Mouse (Mus musculus) forebrain, embryonic 13.5 days (tissue): Measurements from ENCODE around the gene Tdo2. TPM values are rescaled to one million over a fixed set of nuclear protein-coding genes. Genes with fewer than 3 reads are reported as not detected.
A peak's percentile ranks its signal among the peaks of the same experiment; 100 is the strongest.

Experiments
- ATAC-seq: fragments of 200-750 bp; cut with Nextera tagmentation; 2 replicates; pipeline ENCODE4 v1.8.0; 2017
- H3K27ac ChIP-seq: fragments of 300-500 bp; sonication (generic); 2 replicates; pipeline ENCODE4 v1.5.1; 2015; ENCODE audit warnings: inconsistent platforms, mild to moderate bottlenecking, moderate library complexity
- H3K27me3 ChIP-seq: fragments of 300-500 bp; sonication (generic); 2 replicates; pipeline ENCODE4 v1.6.1; 2015; ENCODE audit warnings: mild to moderate bottlenecking, inconsistent platforms
- H3K36me3 ChIP-seq: fragments of 300-500 bp; sonication (generic); 2 replicates; pipeline ENCODE4 v1.6.1; 2015; ENCODE audit warnings: mild to moderate bottlenecking, inconsistent platforms; ENCODE audit not compliant: poor library complexity, severe bottlenecking
- H3K4me1 ChIP-seq: fragments of 300-500 bp; sonication (generic); 2 replicates; pipeline ENCODE4 v1.6.1; 2015; ENCODE audit warnings: inconsistent platforms
- H3K4me2 ChIP-seq: fragments of 300-500 bp; sonication (generic); 2 replicates; pipeline ENCODE4 v1.6.1; 2015; ENCODE audit warnings: inconsistent platforms, mild to moderate bottlenecking, moderate library complexity
- H3K4me3 ChIP-seq: fragments of 300-500 bp; sonication (generic); 2 replicates; pipeline ENCODE4 v1.5.1; 2015; ENCODE audit warnings: mild to moderate bottlenecking, inconsistent platforms
- H3K9ac ChIP-seq: fragments of 300-500 bp; sonication (generic); 2 replicates; pipeline ENCODE4 v1.6.1; 2015; ENCODE audit warnings: mild to moderate bottlenecking, inconsistent platforms
- H3K9me3 ChIP-seq: fragments of 300-500 bp; sonication (generic); replicated peaks from 2 replicates; pipeline ENCODE4 v1.6.1; 2016; ENCODE audit warnings: inconsistent platforms
- WGBS: fragments of 180-500 bp; shearing (Covaris S2); methylation state at CpG from one replicate; pipeline ENCODE4 v1.1.7; 2015; 5-methylcytosine and 5-hydroxymethylcytosine counted together
- polyA plus RNA-seq: library from polyadenylated mRNA; unstranded; fragments of >200 nt; fragmentation: Nextera tagmentation; extraction: Ambion mirVana; gene quantifications from 2 replicates; pipeline ENCODE4 v1.2.1, GENCODE M21; 2015

Tdo2 gene
- polyA plus RNA-seq, 1 experiment from 2014 or later = 0.77 TPM

DNA sequence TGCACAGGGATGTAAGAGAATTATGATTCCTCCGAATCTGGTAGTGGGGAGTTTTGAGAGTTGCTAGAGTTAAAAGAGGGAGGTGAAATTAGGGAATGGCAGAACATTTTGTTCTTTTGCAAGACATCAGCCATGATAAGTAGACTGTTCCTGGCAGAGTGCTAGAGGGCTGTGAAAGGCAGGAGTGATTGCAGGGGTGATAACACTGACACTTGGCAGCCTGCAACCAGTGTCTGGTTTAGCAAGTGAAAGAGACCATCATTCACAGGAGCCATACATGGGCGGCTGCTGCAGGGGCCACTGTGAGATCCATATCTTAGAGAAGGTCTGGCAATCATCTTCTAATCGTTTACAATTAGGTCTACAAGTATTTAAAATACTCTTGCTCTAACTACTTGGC is 37.1 kb downstream of the Tdo2 start:
- H3K9me3 ChIP-seq = no peaks in the 10 kb centered on the region

DNA sequence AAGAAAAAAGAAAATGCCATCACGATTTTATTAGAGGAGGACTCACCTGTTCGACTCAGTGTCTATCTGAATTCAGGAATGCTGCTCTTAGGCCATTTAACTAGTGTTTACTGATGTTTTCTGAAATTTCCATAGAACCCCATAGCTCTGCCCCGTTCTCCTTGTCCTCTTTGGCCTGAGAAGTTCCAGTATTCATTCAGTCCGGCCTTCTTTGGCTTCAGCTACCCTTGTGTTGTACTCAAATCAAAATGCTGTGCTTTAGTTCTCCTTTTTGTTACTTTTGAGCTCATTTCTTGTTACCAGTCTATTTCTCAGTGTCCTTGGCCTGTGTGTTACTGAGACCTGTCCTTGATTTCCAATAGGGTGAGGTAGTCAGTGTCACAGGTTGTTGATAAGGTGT is 42.7 kb downstream of the Tdo2 start:
- Histone ChIP-seq H3K4me1 (peaks cover 11% of the 10 kb centered on the region; the same call in 1 of the 2 replicates), H3K4me2 (no peak overlapping the region), H3K27ac (no peak overlapping the region), H3K9ac (no peak overlapping the region), H3K27me3 (no peaks in the 10 kb centered on the region), H3K4me3 (no peak overlapping the region), H3K36me3 (no peaks in the 10 kb centered on the region), H3K9me3 (no peaks in the 10 kb centered on the region)
- ATAC-seq = no peak
- 84% methylated on average over 4 of the region's 4 CpGs for WGBS

More for the DNA sequence above, 37.1 kb downstream of the Tdo2 start:
- WGBS = 84% methylated on average over 3 of the region's 3 CpGs
- Histone ChIP-seq H3K36me3 (no peaks in the 10 kb centered on the region), H3K27me3 (no peaks in the 10 kb centered on the region), H3K4me1 (no peaks in the 10 kb centered on the region), H3K4me3 (no peak overlapping the region), H3K27ac (no peak overlapping the region), H3K4me2 (no peak overlapping the region), H3K9ac (no peak overlapping the region)
- no peak for ATAC-seq

DNA sequence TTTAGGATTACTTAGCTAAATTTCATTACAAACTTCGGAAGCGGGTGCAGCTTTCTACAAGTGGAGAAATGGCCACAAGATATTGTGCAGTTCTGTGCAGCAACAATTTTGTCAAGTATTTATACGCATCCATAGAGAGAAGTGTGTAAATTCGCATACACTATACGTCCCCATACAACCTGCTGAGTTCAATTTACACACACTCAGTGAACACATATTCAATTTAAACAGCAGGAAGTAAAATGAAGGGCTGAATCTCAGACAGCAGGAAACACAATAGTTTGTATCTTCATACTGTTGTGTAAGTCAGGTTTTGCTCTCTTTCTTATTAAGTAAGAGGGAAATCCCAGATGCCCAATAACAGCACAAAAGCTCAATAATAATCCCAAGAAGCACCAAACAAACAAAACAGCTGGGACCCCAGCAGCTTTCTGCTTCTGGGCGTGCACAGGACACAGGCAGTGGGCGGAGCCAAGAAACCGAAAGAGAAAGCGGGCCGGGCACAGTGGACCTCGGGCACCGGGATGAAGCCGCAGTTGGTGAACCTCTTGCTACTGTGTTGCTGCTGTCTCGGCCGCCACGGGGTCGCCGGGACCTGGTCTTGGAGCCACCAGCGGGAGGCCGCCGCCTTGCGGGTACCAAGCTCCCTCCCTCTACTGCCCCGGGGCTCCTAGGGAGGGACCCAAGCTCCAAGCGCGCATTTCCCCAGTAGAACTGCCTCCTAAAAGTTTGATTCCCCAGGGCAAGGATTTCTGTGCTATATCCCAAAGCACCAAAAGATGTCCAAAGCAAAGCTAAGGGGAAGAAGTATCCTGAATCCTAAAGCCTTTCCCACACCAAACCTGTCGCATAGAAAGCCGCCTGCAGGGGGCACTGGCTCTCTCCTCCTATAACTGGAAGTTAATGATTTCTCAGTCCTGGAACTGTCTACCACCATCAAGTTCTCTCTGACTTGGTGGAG is 43.6 kb downstream of the Tdo2 start, which contains the start of gene Ctso:
Ctso (plus strand) TSS at position 461 of the 961 bp plus-strand sequence.
- 8% methylated on average over 27 of the region's 27 CpGs for WGBS
- Histone ChIP-seq H3K36me3 (no peaks in the 10 kb centered on the region), H3K4me2 (peak within 1 kb of the TSS; percentile 58), H3K4me3 (peak within 1 kb of the TSS; percentile 73), H3K27me3 (no peaks in the 10 kb centered on the region), H3K9ac (peak within 1 kb of the TSS; percentile 80), H3K4me1 (peaks cover 11% of the 10 kb centered on the region; the same call in 1 of the 2 replicates), H3K9me3 (no peaks in the 10 kb centered on the region), H3K27ac (peak within 1 kb of the TSS; percentile 73)
- ATAC-seq = peak; percentile 93

DNA sequence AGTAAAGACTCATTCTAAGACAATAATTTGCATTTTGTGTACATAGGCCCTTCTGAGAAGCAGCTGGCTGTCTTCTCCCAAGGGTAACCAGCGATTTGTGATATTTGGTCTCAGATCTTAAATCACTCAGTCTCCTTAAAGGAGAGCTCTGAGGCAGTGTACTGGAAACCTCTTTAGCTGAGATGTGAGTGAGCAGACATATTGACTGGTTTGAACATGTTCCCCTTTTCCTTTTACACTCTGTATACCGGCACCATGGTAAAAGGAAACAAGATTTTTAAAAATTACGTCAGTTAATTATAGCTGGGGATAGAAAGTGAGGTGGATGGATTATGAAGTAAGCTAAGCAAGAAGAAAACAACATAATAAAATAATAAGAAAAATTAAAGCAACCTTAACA is 44.3 kb downstream of the Tdo2 start:
- H3K9ac ChIP-seq = no peak overlapping the region
- H3K4me3 ChIP-seq = no peak overlapping the region
- no peaks in the 10 kb centered on the region for H3K27me3 ChIP-seq
- no peak overlapping the region for H3K27ac ChIP-seq
- no peaks in the 10 kb centered on the region for H3K9me3 ChIP-seq
- peaks cover 18% of the 10 kb centered on the region for H3K4me1 ChIP-seq
- no peak overlapping the region for H3K4me2 ChIP-seq
- WGBS = 59% methylated on average over 3 of the region's 3 CpGs
- no peaks in the 10 kb centered on the region for H3K36me3 ChIP-seq
- ATAC-seq = 0 out of 2 replicates have a peak, but pooled peaks have one; percentile 4

DNA sequence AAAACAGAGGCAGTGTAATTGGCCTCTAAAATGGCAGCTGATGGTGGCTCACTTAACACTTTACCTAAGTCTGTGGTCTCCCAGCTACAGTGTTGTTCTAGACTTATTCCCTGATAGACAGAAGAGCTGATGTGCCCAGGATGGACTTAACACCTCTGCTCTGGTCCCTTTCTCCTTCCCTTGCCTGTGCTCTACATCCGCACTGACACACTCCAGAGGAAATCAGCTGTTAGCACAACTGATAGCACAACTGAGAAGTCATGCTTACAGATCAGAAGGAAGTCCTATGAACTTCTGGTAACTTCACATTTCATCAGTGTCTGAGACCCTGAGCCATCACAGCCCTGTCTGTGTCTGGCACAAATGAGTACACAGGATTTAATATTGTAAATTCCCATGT is 46.9 kb downstream of the Tdo2 start:
- Histone ChIP-seq H3K4me1 (peaks cover 19% of the 10 kb centered on the region), H3K9me3 (no peaks in the 10 kb centered on the region), H3K36me3 (no peaks in the 10 kb centered on the region), H3K9ac (no peak overlapping the region), H3K27me3 (no peaks in the 10 kb centered on the region), H3K4me2 (no peak overlapping the region), H3K4me3 (no peak overlapping the region), H3K27ac (no peak overlapping the region)
- WGBS = 90% methylated on average over 1 of the region's 1 CpGs
- no peak for ATAC-seq

DNA sequence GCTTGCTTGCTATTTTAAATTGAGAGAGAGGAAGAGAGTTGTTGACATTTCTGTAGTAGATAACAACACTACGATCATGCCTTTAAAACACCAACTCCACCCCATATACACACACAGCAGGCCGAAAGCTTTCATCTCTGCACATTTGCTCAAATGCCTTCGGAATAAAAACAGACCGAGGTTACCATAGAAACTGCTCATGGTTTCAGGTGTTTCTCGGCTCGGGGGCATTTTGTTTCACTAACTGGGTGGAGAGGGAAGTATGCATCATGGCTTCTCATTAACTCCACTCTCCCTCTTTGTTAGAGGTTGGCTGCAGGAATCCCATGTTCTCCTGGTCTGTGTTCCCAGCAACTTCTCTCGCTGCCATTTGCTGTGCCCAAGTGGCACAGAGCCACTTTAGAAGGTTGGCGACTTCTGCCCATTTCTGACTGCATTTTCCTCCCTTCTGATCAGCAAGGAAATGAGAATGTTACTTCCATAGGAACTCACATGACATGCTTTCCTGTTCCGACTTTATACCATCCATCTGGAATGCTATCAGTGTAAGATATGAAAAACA is 49.2 kb downstream of the Tdo2 start:
- no peak overlapping the region for H3K9ac ChIP-seq
- H3K27ac ChIP-seq = no peak overlapping the region
- H3K4me1 ChIP-seq = peaks cover 21% of the 10 kb centered on the region
- no peak for ATAC-seq
- no peak overlapping the region for H3K4me2 ChIP-seq
- no peaks in the 10 kb centered on the region for H3K9me3 ChIP-seq
- 49% methylated on average over 9 of the region's 9 CpGs for WGBS
- H3K27me3 ChIP-seq = no peaks in the 10 kb centered on the region
- H3K4me3 ChIP-seq = no peak overlapping the region
- H3K36me3 ChIP-seq = no peaks in the 10 kb centered on the region

DNA sequence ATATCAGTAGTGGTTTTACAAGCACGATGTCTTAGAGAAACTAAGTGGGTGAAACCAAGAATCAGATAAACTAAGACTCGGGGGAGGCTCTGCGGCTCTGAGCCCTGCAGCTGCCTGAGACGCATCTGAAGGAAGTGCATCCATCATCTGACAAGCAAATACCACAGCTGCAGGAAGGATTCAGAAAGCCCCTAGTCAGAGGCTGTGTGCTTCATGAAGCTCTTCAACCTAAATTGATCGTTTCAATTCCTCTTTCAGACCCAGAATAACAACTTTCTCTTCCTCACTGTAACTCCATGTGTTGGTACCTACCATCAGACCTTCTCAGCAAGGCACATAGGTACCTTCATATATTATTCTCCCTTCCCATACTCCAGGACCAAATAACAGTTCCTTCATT is 50.1 kb downstream of the Tdo2 start:
- Histone ChIP-seq H3K27ac (no peak overlapping the region), H3K9me3 (no peaks in the 10 kb centered on the region), H3K27me3 (no peaks in the 10 kb centered on the region), H3K4me1 (peaks cover 18% of the 10 kb centered on the region), H3K9ac (no peak overlapping the region), H3K36me3 (no peaks in the 10 kb centered on the region), H3K4me3 (no peak overlapping the region), H3K4me2 (no peak overlapping the region)
- ATAC-seq = no peak
- 79% methylated on average over 5 of the region's 5 CpGs for WGBS

DNA sequence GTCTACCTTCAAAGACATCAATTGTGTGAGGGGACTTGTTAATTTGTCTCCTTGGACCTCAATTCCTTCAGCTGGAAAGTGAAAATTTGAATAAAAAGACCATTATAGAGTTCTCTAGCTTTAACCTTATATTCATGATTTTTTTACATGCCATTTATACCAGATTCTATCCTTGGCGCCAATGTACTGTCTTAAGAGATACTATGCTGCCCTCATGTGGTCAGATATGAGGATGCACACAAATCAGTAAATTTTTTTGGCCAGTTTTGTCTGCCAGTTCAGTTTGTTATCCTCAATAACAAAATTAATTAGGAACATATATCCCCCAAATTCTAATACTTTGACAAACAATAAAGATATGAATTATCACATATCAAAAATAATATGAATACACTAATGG is 51.1 kb downstream of the Tdo2 start:
- ATAC-seq = peak; percentile 72
- Histone ChIP-seq H3K4me1 (peaks cover 22% of the 10 kb centered on the region), H3K27me3 (no peaks in the 10 kb centered on the region), H3K27ac (no peak overlapping the region), H3K4me3 (no peak overlapping the region), H3K4me2 (no peak overlapping the region), H3K9ac (no peak overlapping the region), H3K9me3 (no peaks in the 10 kb centered on the region), H3K36me3 (no peaks in the 10 kb centered on the region)
- 0% methylated on average over 1 of the region's 1 CpGs for WGBS

DNA sequence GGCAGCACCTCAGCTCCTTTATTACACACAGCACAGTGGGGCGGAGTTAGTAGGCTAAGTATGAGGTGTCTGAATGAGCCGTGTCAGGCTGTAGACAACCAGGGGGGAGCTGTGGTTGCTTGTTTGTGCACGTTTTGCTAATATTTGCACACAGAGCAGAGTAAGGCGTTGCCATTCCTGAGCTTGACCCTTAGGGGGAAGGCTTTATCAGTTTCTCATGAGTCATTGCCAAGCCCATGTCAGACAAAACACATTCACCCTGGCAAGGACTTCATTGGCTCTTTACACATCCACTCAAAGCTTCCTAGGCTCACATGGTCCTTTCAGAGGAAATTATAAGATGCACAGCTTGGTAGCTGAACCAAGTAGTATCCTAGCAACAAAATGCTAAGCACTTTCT is 53.1 kb downstream of the Tdo2 start:
- H3K4me3 ChIP-seq = no peak overlapping the region
- peak; percentile 41; the same call in 1 of the 2 replicates for ATAC-seq
- no peaks in the 10 kb centered on the region for H3K27me3 ChIP-seq
- no peak overlapping the region for H3K27ac ChIP-seq
- H3K4me2 ChIP-seq = no peak overlapping the region
- no peaks in the 10 kb centered on the region for H3K36me3 ChIP-seq
- WGBS = 52% methylated on average over 4 of the region's 4 CpGs
- peaks cover 26% of the 10 kb centered on the region for H3K4me1 ChIP-seq
- H3K9me3 ChIP-seq = no peaks in the 10 kb centered on the region
- H3K9ac ChIP-seq = no peak overlapping the region

DNA sequence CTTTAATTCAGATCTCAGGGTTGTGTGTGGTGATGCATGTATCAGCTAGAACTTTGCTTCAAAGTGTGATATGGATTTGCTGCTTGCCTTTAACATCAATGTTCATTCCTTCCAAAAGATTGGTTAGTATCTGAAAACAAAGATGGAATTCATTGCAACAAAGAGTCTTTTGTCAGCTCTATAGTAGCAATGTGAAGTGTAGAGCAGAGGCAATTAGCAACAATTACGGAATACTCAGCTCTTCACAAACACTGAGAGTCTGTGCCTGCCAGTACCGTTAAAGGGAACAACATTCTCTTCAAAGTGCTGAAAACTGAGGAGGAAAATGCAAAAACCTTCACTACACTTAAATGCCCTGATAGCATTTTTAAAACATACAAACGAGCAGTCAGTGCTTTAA is 56.3 kb downstream of the Tdo2 start:
- no peak for ATAC-seq
- no peak overlapping the region for H3K4me3 ChIP-seq
- H3K9ac ChIP-seq = no peak overlapping the region
- H3K4me1 ChIP-seq = peaks cover 18% of the 10 kb centered on the region
- H3K27ac ChIP-seq = no peak overlapping the region
- WGBS = 27% methylated on average over 3 of the region's 3 CpGs
- no peaks in the 10 kb centered on the region for H3K36me3 ChIP-seq
- no peak overlapping the region for H3K4me2 ChIP-seq
- H3K9me3 ChIP-seq = no peaks in the 10 kb centered on the region
- no peaks in the 10 kb centered on the region for H3K27me3 ChIP-seq

DNA sequence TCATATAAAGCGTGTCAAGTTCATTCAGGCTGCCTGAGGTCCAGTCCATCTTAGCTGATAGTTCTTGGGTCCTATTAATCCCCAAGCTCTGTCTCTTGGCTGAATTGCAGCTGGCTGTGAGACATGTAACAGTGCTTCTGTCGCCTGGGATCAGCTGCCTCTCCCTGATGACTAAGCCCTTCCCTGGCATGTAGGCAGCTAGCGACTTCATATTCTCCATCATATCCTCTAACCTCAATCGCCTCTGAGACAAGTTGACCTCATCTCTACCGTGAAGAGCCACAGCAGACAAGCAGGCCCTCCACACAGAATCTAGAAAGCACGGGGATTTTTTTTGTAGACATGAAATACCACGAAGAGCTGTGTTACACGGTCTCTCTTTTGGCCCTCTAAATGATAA is 57.8 kb downstream of the Tdo2 start:
- Histone ChIP-seq H3K4me2 (no peak overlapping the region), H3K4me3 (no peak overlapping the region), H3K36me3 (no peaks in the 10 kb centered on the region), H3K27ac (no peak overlapping the region), H3K4me1 (peaks cover 18% of the 10 kb centered on the region), H3K27me3 (no peaks in the 10 kb centered on the region), H3K9me3 (no peaks in the 10 kb centered on the region), H3K9ac (no peak overlapping the region)
- WGBS = 85% methylated on average over 8 of the region's 8 CpGs
- ATAC-seq = no peak

DNA sequence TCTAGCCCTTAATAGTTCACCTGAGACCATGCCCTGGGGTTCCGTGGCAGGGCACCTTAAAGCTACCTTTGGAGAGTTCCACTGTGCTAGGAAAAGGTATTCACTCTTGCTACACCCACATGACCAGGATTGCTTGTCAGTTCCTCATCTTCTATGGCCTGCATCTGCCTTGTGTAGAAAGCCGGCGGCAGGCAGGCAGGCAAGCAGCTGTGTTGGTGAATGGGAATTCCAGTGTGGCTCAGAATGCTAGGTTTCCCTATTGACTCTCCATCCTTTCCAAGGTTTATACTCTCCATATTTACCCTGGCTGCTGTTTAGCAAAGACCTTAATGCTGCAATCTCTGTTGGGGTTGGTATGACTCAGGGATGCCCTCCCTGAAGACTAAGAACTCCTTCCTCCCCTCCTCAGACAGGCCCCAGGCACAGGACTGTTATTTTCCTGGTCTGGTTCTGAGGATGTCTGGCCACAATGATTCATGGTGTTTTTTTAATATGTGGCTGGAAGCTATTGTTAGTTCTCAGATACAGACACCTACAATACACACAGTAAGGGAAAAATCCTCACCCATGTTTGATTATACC is 58.6 kb downstream of the Tdo2 start:
- Histone ChIP-seq H3K4me2 (no peak overlapping the region), H3K4me3 (no peak overlapping the region), H3K27me3 (no peaks in the 10 kb centered on the region), H3K36me3 (no peaks in the 10 kb centered on the region), H3K4me1 (peaks cover 11% of the 10 kb centered on the region; the same call in 1 of the 2 replicates), H3K9ac (no peak overlapping the region), H3K27ac (no peak overlapping the region), H3K9me3 (no peaks in the 10 kb centered on the region)
- WGBS = 87% methylated on average over 3 of the region's 3 CpGs
- ATAC-seq = no peak
